Mouse (Mus musculus): Measurements from ENCODE around the gene Hbb-y.
A peak's percentile ranks its signal among the peaks of the same experiment; 100 is the strongest.
"Not testable (repeated sequence)": the region's sequence is repeated elsewhere in the genome, so short reads cannot be mapped to it uniquely, and the experiment has no call there.

Hbb-y gene

GRCm38 (mm10) chr7:103812174-103812573, 40.8 kb downstream of the Hbb-y start:
- no peak for DNase-seq

GRCm38 (mm10) chr7:103811223-103811845, 41.7 kb downstream of the Hbb-y start:
- DNase-seq, result no peak

GRCm38 (mm10) chr7:103810746-103811145, 42.3 kb downstream of the Hbb-y start:
- no peak for DNase-seq

- DNase-seq, result no peak
Observed at GRCm38 (mm10) chr7:103810296-103810695, 42.7 kb downstream of the Hbb-y start.

- no peak for DNase-seq
Observed at GRCm38 (mm10) chr7:103809801-103810155, 43.2 kb downstream of the Hbb-y start.

GRCm38 (mm10) chr7:103808971-103809800, 43.8 kb downstream of the Hbb-y start:
- DNase-seq, result no peak

- DNase-seq, result not testable (repeated sequence)
Observed at GRCm38 (mm10) chr7:103808120-103808519, 44.9 kb downstream of the Hbb-y start.

GRCm38 (mm10) chr7:103806856-103807255, 46.2 kb downstream of the Hbb-y start:
- DNase-seq, result peak; percentile 1
